Mouse (Mus musculus) spleen, postnatal 10 days (tissue): ENCODE results near the gene Gm11444.

Source experiments
- DNase-seq, 2 experiments: peaks; one replicate each; pipeline ENCODE4 v3.0.0; 2021 to 2022; ENCODE audit warnings: low spot score in 2 of 2

Gm11444 gene

DNA sequence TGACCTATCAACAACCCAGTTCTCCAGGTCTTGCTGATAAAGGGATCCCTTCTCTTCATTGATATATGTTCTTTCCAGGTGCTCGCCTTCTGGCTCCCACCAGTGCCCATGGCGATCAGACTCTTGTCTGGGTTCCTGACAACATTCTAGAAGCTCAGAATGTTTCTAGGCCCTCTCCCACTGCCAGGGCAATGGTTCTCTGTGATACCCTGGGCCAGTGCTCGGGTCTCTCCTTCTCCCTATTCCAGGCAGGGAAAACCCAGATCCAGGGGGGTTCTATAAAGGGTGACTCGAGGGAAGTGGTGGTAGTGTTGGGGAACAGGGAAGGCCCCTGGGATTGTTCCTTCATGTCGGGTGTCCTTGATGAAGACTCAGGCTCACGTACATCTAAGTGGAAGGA lies at the start of gene Gm11444:
TSS of gene Gm11444 (minus strand) at position 101 of the 400 bp plus-strand sequence.
- DNase-seq = no peak

GRCm38 (mm10) chr11:85896335-85896985 lies 46.3 kb upstream of the Gm11444 start:
- DNase-seq = no peak

- DNase-seq = no peak
Measured at GRCm38 (mm10) chr11:85894731-85895545, 44.8 kb upstream of the Gm11444 start.

DNA sequence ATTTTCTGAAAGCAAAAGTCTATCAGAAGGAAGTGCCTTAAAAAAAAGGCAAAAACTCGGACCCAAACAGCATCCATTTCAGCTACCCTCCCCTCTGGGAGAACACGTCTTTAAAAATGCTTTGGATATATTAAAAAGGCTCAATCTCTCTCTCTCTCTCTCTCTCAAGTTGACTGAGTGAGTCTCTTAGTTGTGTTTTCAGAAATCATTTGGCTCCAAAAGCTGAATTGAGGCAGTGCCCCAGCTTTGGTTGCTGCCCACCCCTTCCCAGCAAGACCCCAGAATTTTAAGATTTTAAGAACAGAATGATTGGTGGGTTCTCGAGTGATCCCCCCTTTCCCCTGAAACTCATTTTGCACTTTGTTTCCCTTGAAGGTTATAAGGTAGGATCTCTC lies 44.0 kb upstream of the Gm11444 start:
- DNase-seq = no peak

GRCm38 (mm10) chr11:85893400-85894135 lies 43.4 kb upstream of the Gm11444 start:
- DNase-seq = no peak

- no peak for DNase-seq
Measured at GRCm38 (mm10) chr11:85892771-85893170, 42.6 kb upstream of the Gm11444 start.

- DNase-seq = no peak
Measured at GRCm38 (mm10) chr11:85891692-85892040, 41.5 kb upstream of the Gm11444 start.

DNA sequence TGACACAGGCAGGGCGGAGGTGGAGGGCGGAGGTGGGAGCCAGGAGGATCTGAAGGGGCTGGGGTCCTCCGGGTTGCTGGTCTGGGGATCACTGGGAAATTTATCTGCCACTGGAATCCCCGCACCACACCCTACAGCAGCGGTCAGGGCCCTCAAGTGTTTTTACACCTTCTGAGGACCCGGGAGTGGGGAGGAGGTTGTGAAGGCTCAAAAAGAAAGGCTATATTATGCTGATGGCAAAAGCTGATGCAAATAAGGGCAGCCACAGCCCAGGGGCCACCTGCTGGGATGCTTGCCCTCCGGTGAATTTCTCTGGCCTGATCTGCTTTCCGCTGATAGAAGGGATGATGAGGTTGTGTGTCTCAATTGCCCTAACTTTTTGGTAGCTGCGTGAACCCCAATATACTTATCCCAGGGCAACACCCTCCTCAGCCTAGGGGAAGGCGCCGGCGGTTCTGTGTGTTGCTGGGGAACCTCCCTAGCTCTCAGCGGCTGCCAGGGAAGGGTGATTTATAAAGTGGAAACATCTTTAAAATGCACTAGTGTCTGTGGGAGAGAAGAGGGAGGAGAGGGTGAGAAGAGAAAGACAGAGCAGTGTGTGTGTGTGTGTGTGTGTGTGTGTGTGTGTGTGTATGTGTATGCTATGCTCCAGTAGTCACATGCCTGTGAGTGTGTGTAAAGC lies 41.0 kb upstream of the Gm11444 start:
- DNase-seq = no peak

DNA sequence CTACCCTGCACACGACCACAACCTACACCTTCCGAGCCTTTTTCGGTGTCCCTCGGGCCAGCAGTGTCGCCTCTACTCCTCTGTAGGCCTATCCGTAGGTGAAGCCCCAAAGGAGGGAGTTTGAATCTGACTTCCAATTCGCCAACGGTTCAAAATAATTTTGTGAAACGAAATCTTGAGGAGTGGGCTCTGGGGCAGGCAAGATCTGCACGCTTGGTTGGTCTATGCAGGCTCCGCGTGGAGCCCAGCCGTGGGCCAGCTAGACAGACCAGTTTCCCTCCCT lies 40.4 kb upstream of the Gm11444 start:
- no peak for DNase-seq

GRCm38 (mm10) chr11:85889730-85890562 lies 39.8 kb upstream of the Gm11444 start:
- no peak for DNase-seq

- DNase-seq = no peak
Measured at GRCm38 (mm10) chr11:85889056-85889729, 39.1 kb upstream of the Gm11444 start.

DNA sequence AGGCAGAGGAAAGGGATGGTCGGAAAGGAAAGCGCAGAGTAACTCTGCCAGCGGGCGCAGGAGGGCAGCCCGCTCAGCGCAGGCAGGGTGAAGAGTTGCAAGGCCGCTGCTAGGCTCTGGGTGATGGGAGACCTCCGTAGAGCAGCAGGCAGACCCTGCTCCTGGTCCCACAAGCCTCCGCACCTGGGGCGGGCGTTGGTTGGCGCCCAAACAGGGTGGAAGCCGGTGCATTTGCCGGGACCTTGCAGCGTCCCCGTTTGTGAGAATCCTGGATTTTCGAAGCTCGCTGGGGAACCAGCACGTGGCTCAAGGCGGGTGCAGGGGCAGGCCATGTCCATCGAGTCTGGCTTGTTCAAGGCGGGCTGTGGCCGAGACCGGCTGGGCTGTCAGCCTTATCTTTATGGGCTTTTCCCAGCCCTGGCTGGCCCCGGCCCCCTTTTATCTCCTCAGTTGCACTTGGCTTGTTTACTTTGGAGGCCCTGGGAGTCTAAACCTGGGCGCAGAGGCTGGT lies 38.4 kb upstream of the Gm11444 start:
- no peak for DNase-seq

DNA sequence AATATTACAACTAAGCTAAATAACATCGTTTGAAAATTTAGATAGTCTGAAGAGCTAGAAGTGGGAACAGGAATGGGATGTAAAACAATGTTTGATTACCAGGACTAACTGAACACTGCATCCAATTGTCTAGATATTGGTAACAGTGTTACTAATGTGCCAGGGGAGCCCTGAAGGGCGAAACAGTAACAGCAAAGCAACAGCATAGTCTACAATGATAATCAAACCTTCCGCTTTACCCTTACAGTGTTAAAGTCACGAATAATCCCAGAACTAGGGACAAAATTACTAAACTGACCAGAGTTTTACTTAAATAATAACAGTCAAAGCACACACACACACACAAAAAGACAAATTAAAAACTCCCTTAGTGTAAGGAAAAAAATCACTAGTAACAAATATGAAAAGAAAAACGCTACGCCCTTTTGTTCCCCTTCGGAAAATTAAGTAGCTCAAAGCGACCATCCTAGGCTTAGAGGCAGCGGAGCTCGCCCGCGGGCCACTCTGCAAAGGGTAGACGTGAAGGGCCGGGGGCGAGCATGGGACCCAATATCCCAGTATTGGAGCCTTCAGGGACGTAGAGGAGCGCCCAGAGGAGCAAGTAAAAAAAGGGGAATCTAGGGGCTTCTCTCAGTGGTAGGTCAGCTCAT lies 37.8 kb upstream of the Gm11444 start:
- no peak for DNase-seq

GRCm38 (mm10) chr11:85887273-85887672 lies 37.1 kb upstream of the Gm11444 start:
- DNase-seq = no peak

DNA sequence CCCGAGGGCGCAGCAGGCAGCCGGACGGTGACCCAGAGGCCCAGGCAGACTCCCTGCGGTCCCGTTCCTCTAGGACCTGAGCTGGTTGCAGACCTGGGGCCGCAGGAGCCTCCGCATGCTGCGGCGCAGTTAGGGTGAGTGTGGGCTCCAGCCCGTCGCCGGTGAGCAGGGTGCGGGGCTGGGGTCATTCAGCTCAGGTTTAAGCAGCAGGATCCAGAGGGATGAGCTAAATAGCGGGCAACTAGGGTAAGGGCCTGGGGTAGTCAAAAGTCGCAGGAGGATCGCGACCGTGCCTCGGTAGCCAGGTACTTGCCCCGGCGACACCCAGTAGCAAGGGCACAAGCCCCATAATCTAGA lies 36.3 kb upstream of the Gm11444 start:
- no peak for DNase-seq

- no peak for DNase-seq
Measured at GRCm38 (mm10) chr11:85885665-85886428, 35.7 kb upstream of the Gm11444 start, which contains the start of gene Tbx4. TSS of gene Tbx4 (plus strand) at chr11:85886422.

- DNase-seq = no peak
Measured at GRCm38 (mm10) chr11:85884498-85884897, 34.4 kb upstream of the Gm11444 start.

DNA sequence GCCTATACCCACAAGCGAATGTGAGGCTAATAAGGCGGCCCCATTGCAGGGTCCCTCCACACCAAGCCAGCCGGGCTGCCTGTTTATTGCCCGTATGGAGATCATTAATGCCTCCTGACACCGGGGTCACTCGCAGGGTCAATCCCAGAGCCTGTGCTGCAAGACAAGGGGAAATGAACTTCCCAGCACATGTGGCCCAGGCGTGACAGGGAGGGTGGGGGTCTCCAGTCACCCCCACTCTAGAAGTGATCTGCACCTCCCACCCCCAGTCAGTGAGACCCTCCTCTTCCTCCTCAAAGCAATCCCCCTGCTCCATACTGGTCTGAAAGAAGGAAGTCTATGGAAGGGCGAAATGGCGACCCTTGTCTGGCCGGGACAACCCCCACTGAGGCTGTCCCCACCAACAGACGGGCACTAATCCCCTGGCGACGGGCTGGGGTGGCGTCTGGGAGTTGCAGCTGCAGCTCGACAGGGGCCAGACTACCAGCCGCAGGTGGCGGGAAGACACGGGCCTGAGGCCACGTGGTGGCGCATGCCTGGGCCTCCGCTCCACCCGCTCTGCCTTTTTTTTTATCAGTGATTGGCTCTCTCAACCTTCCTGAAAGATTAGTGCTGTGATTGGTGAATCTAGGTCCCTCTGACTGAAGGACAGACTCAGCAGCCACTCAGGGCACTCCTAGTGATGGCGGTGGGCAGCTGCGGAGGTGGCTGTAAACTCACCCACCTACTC lies 26.1 kb upstream of the Gm11444 start:
- no peak for DNase-seq

DNA sequence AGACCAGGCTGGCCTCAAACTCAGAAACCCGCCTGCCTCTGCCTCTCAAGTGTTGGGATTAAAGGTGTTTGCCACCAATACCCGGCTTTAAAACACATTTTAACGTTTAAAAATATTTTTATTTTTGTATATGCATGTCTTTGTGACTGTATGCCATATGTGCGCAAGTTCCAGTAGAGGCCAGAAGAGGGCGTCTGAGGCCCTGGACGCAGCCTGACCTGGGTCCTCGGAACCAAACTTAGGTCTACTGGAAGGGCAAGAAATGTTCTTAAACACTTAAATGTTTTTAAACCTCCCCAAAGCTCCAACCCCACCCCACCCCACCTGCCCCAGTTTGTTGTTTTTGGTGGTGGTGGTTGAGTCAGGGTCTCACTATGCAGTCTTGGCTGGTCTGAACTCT lies 14.2 kb upstream of the Gm11444 start:
- no peak for DNase-seq
